ENCODE assay signal across 15 mouse cellular contexts in genomic region chr4:106983908-106984515, GRCm38 (mm10).
DNase-seq lines count a peak whose midpoint lies in the region; ATAC-seq lines count a peak whose summit lies in the region.
"Had no signal": no experiment of that assay in that cellular context is flagged by ENCODE, and none has a peak within 500 bp of the region (broad histone marks: within the 10 kb centered on the region; RNA-seq: fewer than 3 reads in every experiment).

No protein-coding gene starts in this region.

- ATAC-seq in megakaryocyte, adult 5-6 weeks (ENCODE audit: poor library complexity, severe bottlenecking) = no peak
- ATAC-seq in forebrain, embryonic 13.5 days = peak; percentile 64
- ATAC-seq in limb, embryonic 12.5 days (ENCODE audit: insufficient number of reproducible peaks, insufficient read depth, low FRiP score, low TSS enrichment, low read depth) = no peak
- ATAC-seq in neural tube, embryonic 14.5 days (ENCODE audit: low read depth) = no peak
- ATAC-seq: CD4-positive, CD25-positive, alpha-beta regulatory T cell, adult 4 months had no signal

- H3K27ac ChIP-seq in forebrain, embryonic 13.5 days = peak overlapping the region; percentile 76
- 0 out of 2 replicates have a peak overlapping the region, but pooled peaks have one; percentile 37 for H3K27ac ChIP-seq in limb, embryonic 12.5 days
- H3K27ac ChIP-seq in neural tube, embryonic 14.5 days (ENCODE audit: low read depth, low read length) = 0 out of 2 replicates have a peak overlapping the region, but pooled peaks have one; percentile 44
- H3K27ac ChIP-seq: embryonic facial prominence, embryonic 15.5 days; layer of hippocampus, adult 2 months had no signal

- peak overlapping the region; percentile 27; the same call in 1 of the 2 replicates for H3K4me2 ChIP-seq in forebrain, embryonic 13.5 days
- H3K4me2 ChIP-seq in limb, embryonic 12.5 days = peak overlapping the region; percentile 9; the same call in 1 of the 2 replicates
- no peak overlapping the region for H3K4me2 ChIP-seq in neural tube, embryonic 14.5 days (ENCODE audit: low read depth, low read length)
- H3K4me2 ChIP-seq: embryonic facial prominence, embryonic 15.5 days; lung, embryonic 14.5 days had no signal

- peaks cover 37% of the 10 kb centered on the region for H3K36me3 ChIP-seq in megakaryocyte, embryonic 14.5 days (replicated peaks; ENCODE audit: low read length)
- H3K36me3 ChIP-seq in forebrain, embryonic 13.5 days (ENCODE audit: poor library complexity, severe bottlenecking) = peaks cover 3% of the 10 kb centered on the region; the same call in 1 of the 2 replicates
- H3K36me3 ChIP-seq in limb, embryonic 12.5 days = peaks cover 15% of the 10 kb centered on the region; the same call in 1 of the 2 replicates
- H3K36me3 ChIP-seq in neural tube, embryonic 14.5 days (ENCODE audit: control insufficient read depth, insufficient read depth, low read length) = no peaks in the 10 kb centered on the region
- H3K36me3 ChIP-seq: embryonic facial prominence, embryonic 15.5 days had no signal

- peaks cover 85% of the 10 kb centered on the region for H3K4me1 ChIP-seq in megakaryocyte, embryonic 14.5 days
- peaks cover 98% of the 10 kb centered on the region for H3K4me1 ChIP-seq in forebrain, embryonic 13.5 days
- peaks cover 98% of the 10 kb centered on the region for H3K4me1 ChIP-seq in limb, embryonic 12.5 days (replicated peaks)
- peaks cover 55% of the 10 kb centered on the region for H3K4me1 ChIP-seq in neural tube, embryonic 14.5 days (ENCODE audit: control insufficient read depth, insufficient read depth, low read length)

- WGBS in forebrain, embryonic 13.5 days = 59% methylated on average over 7 of the region's 7 CpGs
- WGBS in limb, embryonic 12.5 days = 51% methylated on average over 7 of the region's 7 CpGs
- 39% methylated on average over 7 of the region's 7 CpGs for WGBS in neural tube, embryonic 14.5 days

- peak overlapping the region; percentile 33 for H3K4me3 ChIP-seq in megakaryocyte, embryonic 14.5 days (replicated peaks)
- no peak overlapping the region for H3K4me3 ChIP-seq in forebrain, embryonic 13.5 days
- H3K4me3 ChIP-seq in limb, embryonic 12.5 days (replicated peaks) = no peak overlapping the region
- no peak overlapping the region for H3K4me3 ChIP-seq in neural tube, embryonic 14.5 days (ENCODE audit: low read depth, low read length)
- H3K4me3 ChIP-seq: embryonic facial prominence, embryonic 15.5 days; layer of hippocampus, adult 2 months had no signal

- DNase-seq in urinary bladder, postnatal 14 days (ENCODE audit: low spot score) = no peak
- no peak for DNase-seq in thymus, postnatal 36 days
- DNase-seq in right cerebral cortex, postnatal 25 days = no peak
- DNase-seq: heart, adult 18-20 months; heart, postnatal 10 days; kidney, adult 9 months; lung, embryonic 14.5 days had no signal

- H3K9me3 ChIP-seq in megakaryocyte, embryonic 14.5 days = no peaks in the 10 kb centered on the region
- H3K9me3 ChIP-seq in forebrain, embryonic 13.5 days (replicated peaks) = no peaks in the 10 kb centered on the region
- no peaks in the 10 kb centered on the region for H3K9me3 ChIP-seq in limb, embryonic 12.5 days
- H3K9me3 ChIP-seq in neural tube, embryonic 14.5 days (ENCODE audit: control insufficient read depth, low read length) = no peaks in the 10 kb centered on the region
- H3K9me3 ChIP-seq: embryonic facial prominence, embryonic 15.5 days had no signal

- no peak overlapping the region for H3K9ac ChIP-seq in forebrain, embryonic 13.5 days
- H3K9ac ChIP-seq in limb, embryonic 12.5 days (replicated peaks) = no peak overlapping the region; the same call in 1 of the 2 replicates
- no peak overlapping the region for H3K9ac ChIP-seq in neural tube, embryonic 14.5 days (replicated peaks; ENCODE audit: low read depth, low read length)
- H3K9ac ChIP-seq: embryonic facial prominence, embryonic 15.5 days; lung, embryonic 14.5 days had no signal

- peaks cover 2% of the 10 kb centered on the region for H3K27me3 ChIP-seq in megakaryocyte, embryonic 14.5 days (replicated peaks)
- H3K27me3 ChIP-seq in forebrain, embryonic 13.5 days = no peaks in the 10 kb centered on the region
- no peaks in the 10 kb centered on the region for H3K27me3 ChIP-seq in limb, embryonic 12.5 days
- no peaks in the 10 kb centered on the region for H3K27me3 ChIP-seq in neural tube, embryonic 14.5 days (ENCODE audit: control insufficient read depth, insufficient read depth, low read length)
- H3K27me3 ChIP-seq: embryonic facial prominence, embryonic 15.5 days had no signal
